23 mouse cellular contexts compared by ENCODE assay signal in genomic region chr11:80497225-80497919, GRCm38 (mm10). TPM values are rescaled to one million over a fixed set of nuclear protein-coding genes. Genes with fewer than 3 reads are reported as not detected.
DNase-seq lines count a peak whose midpoint lies in the region; TF ChIP-seq lines count a peak whose summit lies in the region.
"Had no signal": no experiment of that assay in that cellular context is flagged by ENCODE, and none has a peak within 500 bp of the region (broad histone marks: within the 10 kb centered on the region; RNA-seq: fewer than 3 reads in every experiment).

No protein-coding gene starts in this region.

- TF ChIP-seq POLR2A in myocyte (IDR thresholded peaks at IDR 0.05; ENCODE audit: insufficient read length, low read depth), result no peak

- H3K9me3 ChIP-seq in heart, embryonic 10.5 days, result no peaks in the 10 kb centered on the region
- H3K9me3 ChIP-seq: embryonic facial prominence, embryonic 12.5 days; embryonic facial prominence, embryonic 15.5 days; forebrain, embryonic 13.5 days; heart, embryonic 12.5 days had no signal

- H3K36me3 ChIP-seq in heart, embryonic 10.5 days, result no peaks in the 10 kb centered on the region
- H3K36me3 ChIP-seq in myocyte (ENCODE audit: control insufficient read depth, insufficient read depth), result no peaks in the 10 kb centered on the region
- H3K36me3 ChIP-seq: embryonic facial prominence, embryonic 12.5 days; embryonic facial prominence, embryonic 15.5 days; heart, embryonic 12.5 days had no signal

- H3K27ac ChIP-seq in heart, embryonic 10.5 days, result peak overlapping the region; percentile 52; the same call in 1 of the 2 replicates
- H3K27ac ChIP-seq in layer of hippocampus, adult 2 months, result peak overlapping the region; percentile 15; the same call in 1 of the 2 replicates
- H3K27ac ChIP-seq: embryonic facial prominence, embryonic 12.5 days; embryonic facial prominence, embryonic 15.5 days; heart, adult 2 months; hindbrain, postnatal 0 days had no signal

- no peak for DNase-seq in heart, embryonic 10.5 days (ENCODE audit: low spot score)
- DNase-seq in heart, postnatal 10 days, result no peak
- no peak for DNase-seq in layer of hippocampus, adult 2 months (ENCODE audit: low spot score in 2 of 2)
- no peak for DNase-seq in layer of hippocampus, adult 11-12 months (ENCODE audit: low spot score)
- DNase-seq in kidney, adult 11 months, result no peak
- DNase-seq: adrenal gland, adult 2 months; adrenal gland, postnatal 14 days; B cell, adult 2 months; cerebellum, adult 11 months; cerebellum, adult 2 months; cerebellum, adult 9-11 months; cerebellum, postnatal 25 days; gastrocnemius, postnatal 10 days; gastrocnemius, postnatal 36 days; heart, adult 2 months; heart, postnatal 4 days had no signal

- peak overlapping the region; percentile 87 for H3K4me2 ChIP-seq in myocyte (ENCODE audit: low read depth)
- H3K4me2 ChIP-seq: embryonic facial prominence, embryonic 12.5 days; embryonic facial prominence, embryonic 15.5 days; forebrain, embryonic 13.5 days; heart, embryonic 12.5 days; hindbrain, embryonic 14.5 days had no signal

- no peak overlapping the region for H3K4me3 ChIP-seq in heart, embryonic 10.5 days
- no peak overlapping the region for H3K4me3 ChIP-seq in layer of hippocampus, adult 2 months
- H3K4me3 ChIP-seq in myocyte, result no peak overlapping the region
- H3K4me3 ChIP-seq: embryonic facial prominence, embryonic 12.5 days; embryonic facial prominence, embryonic 15.5 days; forebrain, embryonic 13.5 days; heart, adult 2 months; heart, embryonic 12.5 days had no signal

- peaks cover 47% of the 10 kb centered on the region for H3K4me1 ChIP-seq in heart, embryonic 10.5 days

- no peaks in the 10 kb centered on the region for H3K79me2 ChIP-seq in myocyte (ENCODE audit: control insufficient read depth, insufficient read depth)

- no peak overlapping the region for H3ac ChIP-seq in myocyte (ENCODE audit: control insufficient read depth, insufficient read length)

- no peaks in the 10 kb centered on the region for H3K27me3 ChIP-seq in heart, embryonic 10.5 days (ENCODE audit: insufficient read depth, poor library complexity, severe bottlenecking)
- no peaks in the 10 kb centered on the region for H3K27me3 ChIP-seq in myocyte (ENCODE audit: control insufficient read depth, insufficient read depth, insufficient read length)
- H3K27me3 ChIP-seq: embryonic facial prominence, embryonic 12.5 days; embryonic facial prominence, embryonic 15.5 days; forebrain, embryonic 13.5 days; heart, embryonic 12.5 days had no signal

- no peak for TF ChIP-seq CTCF in layer of hippocampus, adult 2 months (conservative IDR thresholded peaks at IDR 0.05)

- WGBS in heart, embryonic 10.5 days, result 74% methylated on average over 10 of the region's 10 CpGs

- intact Hi-C loops in heart, postnatal 10 days (cut with DNase I), result no loop called here

TF ChIP-seq in myocyte, 11 proteins besides CTCF, POLR2A, EP300 and RAD21:
- TF ChIP-seq MYOG (IDR thresholded peaks at IDR 0.05; ENCODE audit: control insufficient read depth in 1 of 3, insufficient read depth in 1 of 3, insufficient read length in 2 of 3, low read depth in 2 of 3), result peak in 1 of 3 experiments; percentile 23
- peak in 1 of 3 experiments; percentile 5 for TF ChIP-seq MYOD1 (IDR thresholded peaks at IDR 0.05; ENCODE audit: control insufficient read depth in 1 of 3, insufficient read length in 2 of 3, low read depth in 2 of 3)
- no peak for TF ChIP-seq POLR2AphosphoS2 (IDR thresholded peaks at IDR 0.05; ENCODE audit: insufficient read length, low read depth)
- TF ChIP-seq USF1 (IDR thresholded peaks at IDR 0.05; ENCODE audit: low read depth), result no peak
- TF ChIP-seq TCF12 (IDR thresholded peaks at IDR 0.05; ENCODE audit: insufficient read depth, poor library complexity, severe bottlenecking), result no peak
- TF ChIP-seq REST (IDR thresholded peaks at IDR 0.05; ENCODE audit: insufficient read depth, insufficient read length), result no peak
- no peak for TF ChIP-seq SRF (IDR thresholded peaks at IDR 0.05; ENCODE audit: control insufficient read depth, insufficient read length, low read depth)
- no peak for TF ChIP-seq E2F4 (IDR thresholded peaks at IDR 0.05; ENCODE audit: insufficient read depth)
- no peak for TF ChIP-seq TCF3 (IDR thresholded peaks at IDR 0.05; ENCODE audit: insufficient read length, low read depth)

RNA-seq across cellular contexts. Expression of gene Cdk5r1, which starts 20.5 kb away (rescaled TPM):
- polyA plus RNA-seq in heart, embryonic 10.5 days (2016; fragmentation: Nextera tagmentation; extraction: Ambion mirVana), result 0.34 and 0.72 TPM in 2 replicates
- 1 to 10 TPM; 1.9 to 2.0 TPM for total RNA-seq in heart, postnatal 10 days (2021)
- total RNA-seq in layer of hippocampus, adult 2 months (2021), result 100 to 1,000 TPM; 218 to 227 TPM
- polyA plus RNA-seq in myocyte (2012; fragmentation: generic; extraction: Trizol), result 11.3 TPM

Comparison
In these comparisons a context has a peak if more than half of its experiments do, and no peak if none do; other contexts are left out.
1. RNA of gene Cdk5r1, which starts 20.5 kb away (total RNA-seq): 218 to 227 TPM in layer of hippocampus, adult 2 months; 1.9 to 2.0 TPM in heart, postnatal 10 days; every median in the first group is over 10 times any median in the second.